Mouse (Mus musculus) WW6 (cell line): ENCODE measurements around the gene Ptprt.

Experiments used
- DNase-seq: peaks from one replicate; pipeline ENCODE4 v3.0.0-alpha.2; 2013; ENCODE audit warnings: low read depth, low spot score

Ptprt gene

DNA sequence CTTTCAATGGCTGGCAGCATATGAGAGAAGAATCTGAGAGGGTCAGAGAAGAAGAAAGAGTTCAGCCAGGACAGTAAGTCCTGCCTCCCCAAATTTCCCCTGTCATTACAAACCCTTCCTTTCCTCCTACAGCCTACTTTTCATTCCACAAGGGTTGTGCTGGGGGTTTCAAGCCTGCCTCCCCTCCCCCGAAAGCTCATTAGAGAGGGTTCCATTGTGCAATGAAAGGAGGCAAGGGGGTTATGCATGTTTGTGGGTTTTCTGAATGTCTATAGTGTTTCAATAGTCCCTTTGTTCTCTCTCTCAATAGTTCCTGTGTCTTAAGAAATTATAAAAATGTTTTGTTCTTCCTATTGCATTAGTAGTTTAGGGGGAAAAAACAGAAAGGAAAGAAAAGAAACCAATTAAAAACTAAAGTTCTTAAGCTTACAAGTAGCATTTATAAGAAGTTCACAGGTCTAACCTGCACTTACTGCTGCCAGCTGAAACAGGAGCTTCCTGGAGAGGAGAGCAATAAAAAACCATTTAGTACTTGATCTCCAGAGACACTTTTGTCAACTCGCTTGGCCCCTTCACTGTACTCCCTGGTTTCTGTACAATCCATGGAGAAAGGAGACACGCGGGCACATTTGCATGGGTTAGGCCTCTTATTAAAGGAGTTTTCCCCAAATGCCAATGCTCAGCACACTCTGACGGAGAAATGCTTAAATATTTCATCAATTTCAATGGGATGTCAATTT lies 247.7 kb downstream of the Ptprt start:
- DNase-seq, result no peak

DNA sequence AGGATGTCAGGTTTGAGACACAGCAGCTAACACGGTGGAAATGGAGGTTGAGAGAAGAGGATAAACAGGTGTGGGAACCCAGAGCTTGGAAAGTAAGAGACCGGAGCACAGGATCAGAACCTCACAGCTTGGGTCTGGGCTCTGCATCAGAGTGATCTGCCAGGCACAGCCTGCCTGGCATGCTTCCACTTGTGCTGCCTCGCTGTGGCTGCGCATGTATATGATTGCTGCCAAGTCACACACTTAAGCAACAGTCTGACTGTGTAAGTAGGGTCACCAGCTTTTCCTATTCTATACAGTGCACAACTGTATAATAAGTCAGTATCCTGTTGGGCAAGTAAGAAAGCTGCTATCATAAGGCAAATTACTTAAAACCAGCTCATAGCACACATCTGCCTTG lies 249.9 kb downstream of the Ptprt start:
- no peak for DNase-seq

DNA sequence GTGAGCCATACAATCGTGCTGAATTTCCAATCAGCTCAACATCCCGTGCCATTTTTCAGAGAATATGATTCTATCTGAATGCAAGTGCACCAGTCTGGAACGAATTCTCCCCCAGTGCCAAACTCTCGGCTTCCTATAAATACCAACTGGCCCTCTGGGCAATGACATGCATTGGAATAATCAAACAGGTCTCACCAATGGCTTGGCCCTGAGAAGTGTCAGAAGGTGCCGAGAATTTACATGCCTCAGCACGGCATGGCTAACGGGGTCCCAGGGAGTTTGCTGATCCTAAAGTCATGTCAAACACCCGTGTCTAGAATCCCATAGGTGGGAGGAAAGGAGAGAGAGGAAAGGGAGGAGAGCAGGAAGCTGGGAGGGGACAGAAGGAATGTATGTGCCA lies 251.7 kb downstream of the Ptprt start:
- no peak for DNase-seq

DNA sequence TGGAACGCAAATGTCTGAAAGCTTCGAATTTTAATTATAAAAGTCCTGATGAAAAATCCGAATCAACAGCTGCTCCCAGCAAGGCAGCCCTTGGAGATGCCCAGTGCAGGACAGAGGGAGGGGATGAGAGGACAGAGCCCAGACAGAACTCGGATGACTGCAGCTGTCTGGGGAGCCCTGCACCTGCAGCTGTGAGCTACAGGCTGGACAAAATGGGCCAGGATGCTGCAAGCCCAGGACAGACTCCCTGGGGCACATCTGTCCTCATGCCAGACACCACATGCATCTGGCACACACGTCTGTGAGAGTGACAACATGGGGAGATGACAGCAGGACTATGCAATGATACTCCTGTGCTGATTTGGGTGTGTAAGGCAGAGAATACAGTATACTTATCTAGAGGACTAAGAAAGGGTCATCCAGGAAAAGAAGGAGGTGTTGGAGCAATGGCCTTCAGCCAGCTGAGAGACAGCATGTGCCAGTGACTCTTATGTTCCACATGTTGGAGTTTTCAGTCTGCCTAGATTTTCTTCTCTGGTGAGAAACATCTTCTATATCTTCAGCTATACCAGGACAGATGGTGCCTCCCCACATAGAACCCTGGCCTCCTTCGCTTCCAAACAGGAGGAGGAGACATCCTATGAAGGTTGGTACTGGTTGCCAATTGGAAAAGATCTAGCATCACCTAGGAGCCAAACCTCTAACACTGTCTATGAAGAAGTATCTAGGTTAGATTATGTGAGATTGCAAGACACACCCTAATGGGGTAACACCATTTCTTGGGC lies 259.4 kb downstream of the Ptprt start:
- no peak for DNase-seq

DNA sequence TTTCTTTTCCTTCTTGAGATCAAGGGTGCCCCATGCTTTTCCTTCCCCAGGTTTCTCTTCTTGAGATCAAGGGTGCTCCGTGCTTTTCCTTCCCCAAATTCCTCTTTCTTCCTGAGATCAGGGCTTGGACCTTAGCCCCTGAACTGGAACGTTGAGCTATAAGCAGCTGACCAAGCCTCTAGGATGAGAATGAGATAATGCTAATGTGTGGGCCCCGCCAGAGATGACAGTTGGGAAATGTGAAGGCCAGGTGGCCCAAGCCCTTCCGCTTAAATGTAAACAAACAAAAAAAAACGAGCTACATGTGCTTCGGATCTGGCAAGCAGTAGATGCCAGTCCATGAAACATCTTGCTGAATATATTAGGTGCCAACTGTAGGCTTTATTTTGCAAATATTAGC lies 266.3 kb downstream of the Ptprt start:
- DNase-seq, result no peak

DNA sequence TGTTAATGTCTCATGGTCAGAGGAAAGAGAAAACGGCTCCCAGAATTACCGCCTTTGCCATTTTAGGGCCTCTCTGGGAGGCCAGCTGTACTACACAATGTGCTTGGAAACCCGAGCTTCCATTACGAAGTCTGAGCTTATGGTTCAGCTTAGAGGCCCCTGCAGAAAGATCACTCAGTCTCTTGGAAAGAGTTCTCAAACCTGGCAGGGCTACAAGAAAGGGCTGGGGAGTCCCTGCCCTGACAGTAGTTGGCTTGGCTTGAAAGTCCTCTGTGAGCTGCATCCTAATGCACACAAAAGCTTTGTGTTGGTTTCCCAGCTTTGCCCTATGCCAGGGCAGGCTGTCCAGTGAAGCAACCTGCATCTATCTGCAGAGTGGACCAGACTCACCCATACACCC lies 269.1 kb downstream of the Ptprt start:
- DNase-seq, result no peak

DNA sequence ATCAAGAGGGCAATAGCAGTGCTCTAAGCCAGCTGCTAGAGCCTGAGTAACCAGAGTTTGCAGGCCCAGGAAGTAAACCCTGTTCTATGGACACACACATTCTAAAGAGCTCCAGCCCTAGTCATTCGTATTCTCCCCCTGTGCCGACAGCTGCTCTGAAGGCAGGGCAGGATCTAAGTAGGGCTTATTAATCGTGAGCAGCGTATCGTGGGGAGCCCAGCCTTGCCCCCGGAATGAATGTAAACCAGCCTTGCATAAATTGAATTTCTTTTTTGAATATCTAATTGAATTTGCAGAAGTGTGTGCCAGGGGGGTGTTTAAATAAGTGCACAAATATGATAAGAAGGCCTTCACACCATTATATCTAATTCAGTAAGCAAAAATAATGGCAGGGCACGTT lies 283.6 kb downstream of the Ptprt start:
- DNase-seq, result no peak

DNA sequence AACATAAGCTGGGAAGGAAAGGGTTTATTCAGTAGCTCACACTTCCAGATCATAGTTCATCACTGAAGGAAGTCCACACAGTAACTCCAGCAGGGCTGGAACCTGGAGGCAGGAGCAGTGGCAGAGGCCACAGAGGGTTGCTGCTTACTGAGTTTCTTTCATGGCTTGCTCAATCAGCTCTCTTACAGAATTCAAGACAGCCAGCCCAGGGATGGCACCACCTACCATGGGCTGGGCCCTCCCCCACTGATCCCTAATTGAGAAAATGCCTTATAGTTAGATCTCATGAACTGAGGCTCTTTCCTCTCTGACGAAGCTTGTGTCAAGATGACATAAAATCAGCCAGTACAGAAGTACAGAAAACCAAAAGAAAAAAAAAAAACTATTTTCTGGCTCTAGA lies 311.9 kb downstream of the Ptprt start:
- no peak for DNase-seq

DNA sequence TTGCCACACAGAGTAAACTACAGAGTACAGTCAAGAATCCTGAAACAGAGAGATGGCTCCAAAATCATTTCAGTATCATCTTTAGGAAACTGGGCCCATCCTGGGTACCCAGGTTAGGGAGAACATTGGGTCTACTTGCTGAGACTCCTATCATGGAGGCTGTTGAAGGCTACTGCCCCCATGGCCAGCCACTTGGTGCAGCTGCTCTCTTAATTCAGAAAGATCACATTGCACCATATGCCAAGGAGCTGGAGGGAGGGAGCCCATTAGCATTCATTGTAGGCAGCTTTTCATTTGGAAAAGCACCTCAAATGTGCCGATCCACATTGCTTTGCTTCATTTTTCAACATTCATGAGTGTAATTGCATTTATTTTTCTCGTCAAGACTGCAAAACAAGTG lies 319.1 kb downstream of the Ptprt start:
- DNase-seq, result no peak

DNA sequence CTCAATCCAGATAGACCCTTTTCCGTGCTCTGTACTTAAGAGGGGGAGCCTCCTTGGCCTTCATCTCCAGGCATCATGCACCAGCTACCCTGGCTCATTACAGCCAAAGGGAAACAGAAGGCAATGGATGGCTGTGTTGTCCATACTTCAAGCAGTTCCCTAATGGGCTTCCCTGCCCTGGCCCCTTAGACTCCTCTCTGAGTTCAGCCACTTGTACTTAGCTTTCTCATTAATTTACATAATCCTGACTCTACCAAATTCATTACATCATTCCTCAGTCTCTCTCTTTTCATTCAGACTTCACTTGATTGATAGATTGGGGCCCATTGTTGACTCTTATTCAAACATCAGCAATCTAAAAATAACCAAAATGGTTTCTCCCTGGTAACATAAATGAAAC lies 320.7 kb downstream of the Ptprt start:
- no peak for DNase-seq

DNA sequence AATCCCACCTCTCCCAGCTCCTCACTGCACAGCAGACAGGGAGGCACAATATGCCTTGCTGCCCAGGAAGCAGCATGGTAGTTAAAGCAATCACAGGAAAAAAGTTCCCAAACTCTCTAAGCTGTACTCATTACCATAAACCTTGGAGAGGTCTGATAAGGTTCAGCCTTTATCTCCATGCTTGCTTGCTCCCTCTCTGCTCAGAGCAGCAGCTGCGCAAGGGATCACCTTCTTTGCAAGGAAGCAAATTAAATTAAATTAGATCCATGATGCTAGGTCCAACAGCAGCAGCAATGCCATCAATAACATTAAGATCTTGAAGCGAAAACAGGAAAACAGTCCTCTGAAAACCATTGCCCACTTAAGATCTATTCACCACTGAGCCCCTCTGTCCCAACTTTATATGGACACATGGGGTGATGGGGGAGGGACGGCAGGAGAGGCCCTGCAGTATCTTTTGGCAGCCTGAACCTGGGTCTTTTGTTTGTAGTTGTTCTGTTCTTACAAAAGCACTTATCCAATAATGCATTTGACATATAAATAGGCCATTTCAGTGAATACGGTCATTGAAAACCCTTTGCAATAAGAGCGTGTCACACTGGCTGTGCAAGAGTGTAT lies 328.8 kb downstream of the Ptprt start:
- no peak for DNase-seq

DNA sequence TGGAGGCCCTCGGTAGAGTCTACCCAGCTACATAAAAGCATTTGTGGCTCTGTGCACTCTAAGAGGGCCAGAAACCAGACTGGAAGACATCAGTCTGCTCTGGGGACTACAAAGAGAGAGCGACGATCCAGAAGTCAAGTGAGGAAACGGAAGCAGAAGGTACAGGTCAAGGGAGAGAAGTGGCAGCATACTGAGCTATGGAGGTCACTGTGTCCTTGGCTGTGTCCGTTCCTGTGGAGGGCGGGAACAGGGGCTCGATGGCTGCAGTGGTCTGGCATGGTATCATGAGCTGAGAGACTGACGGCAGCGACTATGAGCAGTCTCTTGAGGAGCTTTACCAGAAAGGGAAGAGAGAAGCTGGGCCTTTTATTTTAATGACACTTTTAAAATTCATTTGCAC lies 331.5 kb downstream of the Ptprt start:
- DNase-seq, result no peak

DNA sequence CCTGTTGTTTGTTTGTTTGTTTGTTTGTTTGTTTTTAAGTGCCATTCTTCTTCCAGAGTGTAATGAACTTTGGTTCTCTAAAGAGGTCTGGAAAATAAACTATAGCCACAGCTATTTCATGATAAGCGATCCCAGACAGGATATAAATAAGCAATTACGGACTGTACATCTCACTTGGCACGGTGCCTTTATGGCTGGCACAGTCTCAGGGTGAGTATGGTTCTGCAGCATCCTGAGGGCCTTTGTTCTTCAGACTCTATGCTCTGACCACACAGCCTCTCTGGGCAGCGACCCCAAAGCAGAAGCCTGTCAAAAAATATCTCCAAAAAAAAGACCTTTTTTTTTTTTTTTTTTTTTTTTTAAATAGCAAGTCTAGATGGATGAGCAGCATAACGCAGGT lies 338.5 kb downstream of the Ptprt start:
- DNase-seq, result no peak

DNA sequence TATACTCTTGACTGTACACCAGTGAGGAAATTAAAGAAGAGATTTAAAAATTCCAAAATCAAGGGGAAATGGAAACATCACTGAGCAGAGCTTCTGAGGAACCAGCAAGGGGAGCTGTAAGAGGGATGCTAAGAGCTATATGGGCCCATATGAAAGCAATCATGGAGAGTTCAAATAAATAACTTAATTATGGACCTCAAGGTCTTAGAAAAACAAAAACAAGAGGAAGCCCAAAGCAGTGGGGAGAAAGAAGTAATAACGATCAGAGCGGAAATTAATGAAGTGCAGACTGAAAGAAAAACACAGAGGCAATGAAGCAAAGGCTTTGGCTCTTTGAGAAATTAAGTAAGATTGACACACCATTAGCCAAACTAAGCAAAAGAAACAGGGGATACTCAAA lies 353.0 kb downstream of the Ptprt start:
- DNase-seq, result no peak

DNA sequence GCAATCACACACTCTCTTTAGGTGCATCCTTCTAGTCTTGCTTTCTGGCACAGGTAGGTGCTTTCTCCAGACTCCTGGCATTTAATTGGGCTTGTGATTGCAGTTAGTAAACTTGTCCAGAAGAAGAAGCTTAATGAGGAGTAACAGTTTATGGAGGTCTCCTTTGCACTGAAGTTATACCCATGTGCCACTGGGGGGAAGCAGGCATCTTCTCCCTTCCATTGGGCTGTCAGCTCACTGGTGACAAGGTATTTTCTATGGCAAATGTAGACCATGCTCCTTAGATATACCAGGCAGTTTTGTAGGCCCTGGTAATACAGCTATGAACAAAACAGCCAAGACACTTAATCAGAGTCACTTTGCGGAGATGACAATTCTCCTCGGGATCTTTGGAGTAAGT lies 366.9 kb downstream of the Ptprt start:
- no peak for DNase-seq

DNA sequence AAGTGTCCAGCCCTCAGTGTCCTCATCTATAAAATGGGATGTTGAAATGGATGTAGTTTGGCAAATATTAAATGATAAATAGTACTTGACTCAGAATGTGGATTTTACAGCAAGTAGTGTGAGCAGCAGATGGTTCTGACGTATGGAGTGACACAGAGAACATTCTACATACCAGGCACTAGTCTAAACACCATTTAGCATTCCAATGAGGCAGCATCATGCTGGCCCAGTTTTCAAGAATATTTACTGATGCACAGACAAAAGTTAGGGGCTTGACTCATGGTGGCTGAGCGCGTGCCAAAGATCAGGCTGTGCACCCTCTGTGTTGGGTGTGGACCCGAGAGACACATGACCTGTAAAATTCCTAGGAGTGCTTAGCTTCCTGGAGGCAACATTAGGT lies 378.3 kb downstream of the Ptprt start:
- no peak for DNase-seq

DNA sequence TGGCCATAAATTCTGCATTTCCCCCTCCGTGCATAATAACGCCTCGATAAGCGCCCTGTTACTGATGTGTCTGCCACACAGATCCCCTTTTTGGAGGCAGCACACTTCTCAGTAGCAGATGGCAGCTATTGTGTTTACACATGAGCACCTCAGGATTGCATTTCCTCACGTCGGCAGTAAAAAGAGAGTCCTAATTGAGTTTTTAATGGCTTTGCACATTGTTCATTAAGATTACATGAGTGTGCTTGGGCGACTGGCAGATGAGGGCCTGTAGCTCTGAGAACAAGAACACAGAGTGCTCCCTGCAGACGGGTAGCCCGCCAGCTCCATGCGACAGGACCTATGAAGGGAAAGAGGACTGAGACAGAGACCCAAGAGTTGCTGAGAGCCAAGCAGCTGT lies 378.8 kb downstream of the Ptprt start:
- no peak for DNase-seq

DNA sequence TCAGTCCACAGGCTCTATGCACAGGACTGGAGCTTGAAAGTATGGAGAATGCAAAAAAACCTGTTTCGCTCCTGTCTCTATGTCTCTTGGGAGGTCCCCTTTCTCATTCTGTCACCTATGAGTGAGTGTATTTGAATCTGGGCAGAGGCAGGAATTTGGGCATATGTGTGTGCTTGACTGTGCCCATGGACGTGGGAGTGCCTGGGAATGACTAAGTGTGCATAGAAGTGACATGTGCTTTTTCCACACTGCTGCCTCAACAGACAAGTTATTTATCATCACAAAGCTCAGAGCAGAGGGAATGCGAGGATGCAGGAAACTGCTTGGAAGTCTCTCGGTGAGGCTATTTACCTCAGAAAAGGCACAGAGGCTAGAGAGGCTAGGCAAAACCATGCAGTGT lies 387.1 kb downstream of the Ptprt start:
- no peak for DNase-seq

DNA sequence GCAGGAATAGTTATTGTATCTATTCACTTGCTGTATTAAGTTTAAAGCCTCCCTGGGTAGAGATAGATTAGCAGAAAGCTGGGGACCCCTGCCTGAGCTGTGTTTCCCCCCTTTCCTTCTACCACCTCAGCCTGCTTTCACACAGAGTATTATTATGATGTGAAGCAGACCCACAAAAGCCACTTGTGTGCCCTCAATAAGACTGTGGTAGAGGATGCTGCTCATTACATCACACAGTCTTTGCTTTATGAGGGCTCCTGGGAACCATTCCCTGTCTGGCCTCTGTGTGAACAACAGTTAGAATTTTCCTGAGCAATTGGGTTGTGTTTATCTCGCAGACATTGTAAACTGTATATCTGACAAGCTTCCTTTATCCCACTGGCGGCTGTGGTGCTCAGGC lies 409.7 kb downstream of the Ptprt start:
- no peak for DNase-seq

DNA sequence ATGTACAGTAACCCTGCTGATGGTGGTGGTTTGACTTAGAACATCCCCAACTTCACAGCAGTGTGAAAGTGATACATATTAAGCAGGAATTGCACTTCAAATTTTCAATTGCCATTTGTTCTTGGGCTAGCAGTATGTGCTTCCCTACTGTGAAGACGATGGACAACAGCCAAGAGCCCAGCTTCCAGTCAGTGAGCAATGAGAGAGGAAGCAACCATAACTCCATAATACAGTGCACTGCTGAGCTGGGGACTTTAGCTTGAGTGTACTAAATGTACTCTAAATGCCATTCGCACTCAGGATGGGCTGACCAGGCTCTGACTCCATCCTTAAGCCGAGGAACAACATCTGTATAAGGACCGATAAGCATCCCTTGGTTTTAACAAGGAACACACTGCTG lies 412.7 kb downstream of the Ptprt start:
- DNase-seq, result no peak

DNA sequence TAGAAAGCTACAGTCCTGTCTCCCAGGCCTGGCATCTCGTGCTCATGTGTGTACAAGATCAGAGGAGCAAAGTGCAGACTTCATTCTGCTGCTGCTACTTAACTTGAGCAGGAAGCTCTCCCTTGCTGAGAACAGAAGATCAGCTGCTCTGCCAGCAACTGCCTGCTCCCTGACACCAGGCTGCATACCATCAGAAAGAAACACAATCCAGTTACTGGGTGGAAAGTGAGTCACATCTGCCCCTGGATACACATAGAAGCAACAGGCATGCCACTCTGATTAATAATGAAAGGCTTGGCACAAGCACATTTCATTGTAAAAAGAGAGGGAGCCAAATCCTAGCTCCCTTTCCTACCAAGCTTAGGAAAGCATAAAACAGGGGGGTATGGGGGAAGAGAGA lies 438.5 kb downstream of the Ptprt start:
- no peak for DNase-seq

DNA sequence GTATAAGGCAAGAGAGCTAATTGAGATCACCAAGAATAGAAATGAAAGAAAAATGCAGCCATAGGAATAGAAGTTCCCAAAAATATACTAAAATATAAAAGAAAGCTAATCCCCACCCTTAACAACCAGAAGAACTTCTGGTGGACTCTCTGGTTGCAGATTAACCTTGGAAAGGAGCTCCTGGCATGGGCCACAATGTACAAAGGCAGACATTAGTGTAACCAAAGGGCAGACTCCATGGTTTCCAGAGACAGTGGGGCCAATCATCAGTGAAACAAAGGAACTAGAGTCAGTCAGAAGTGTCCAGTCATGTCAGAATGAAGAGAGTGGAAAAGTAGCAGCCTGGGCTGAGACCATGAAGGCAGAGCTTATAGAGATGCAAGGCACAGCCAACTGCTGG lies 440.4 kb downstream of the Ptprt start:
- no peak for DNase-seq

DNA sequence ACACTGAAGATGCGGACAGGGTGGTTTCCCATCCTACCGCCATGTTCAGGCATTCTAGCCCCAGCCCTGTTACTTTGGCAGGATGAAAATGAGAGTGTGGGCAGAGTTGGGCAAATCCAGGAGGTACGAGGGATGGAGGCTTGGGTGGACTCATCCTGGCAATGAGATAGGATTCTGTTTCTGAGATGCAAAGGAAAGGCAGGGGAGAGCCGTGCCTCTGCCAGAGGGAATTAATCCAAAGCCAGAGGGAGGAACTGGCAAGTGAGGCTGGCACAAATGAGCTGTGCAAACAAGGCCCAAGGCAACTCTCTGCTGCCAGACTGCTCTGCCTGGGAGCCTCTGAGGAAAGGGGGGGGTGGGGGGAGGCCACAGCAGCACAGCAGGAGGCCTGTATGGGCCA lies 441.4 kb downstream of the Ptprt start:
- no peak for DNase-seq
